Mouse (Mus musculus) cerebellum, adult 2 months (tissue): Measurements from ENCODE around the gene Ube2e2. TPM values are rescaled to one million over a fixed set of nuclear protein-coding genes. Genes with fewer than 3 reads are reported as not detected.

Experiments
- DNase-seq, 2 experiments: peaks; one replicate each; pipeline ENCODE4 v3.0.0; 2021
- H3K27ac ChIP-seq: fragments of 200-500 bp; 2 replicates; pipeline ENCODE4 v1.5.1; 2012; ENCODE audit warnings: low read length, control low read depth, inconsistent platforms; ENCODE audit not compliant: insufficient read depth
- H3K27me3 ChIP-seq: fragments of 200-500 bp; 2 replicates; pipeline ENCODE4 v1.6.1; 2012; ENCODE audit warnings: inconsistent platforms, mild to moderate bottlenecking, low read length, moderate library complexity; ENCODE audit not compliant: control insufficient read depth, insufficient read depth
- H3K4me1 ChIP-seq: fragments of 200-500 bp; 2 replicates; pipeline ENCODE4 v1.6.1; 2011; ENCODE audit warnings: low read length; ENCODE audit not compliant: control insufficient read depth, insufficient read depth
- H3K4me3 ChIP-seq: fragments of 200-500 bp; replicated peaks from 2 replicates; pipeline ENCODE3; 2011; ENCODE audit warnings: mild to moderate bottlenecking, low read depth, low read length, control low read depth; ENCODE audit not compliant: insufficient read depth
- CTCF ChIP-seq: fragments of 200-500 bp; IDR thresholded peaks from 2 replicates; pipeline ENCODE4 v1.5.1; 2011; ENCODE audit warnings: low read depth, mild to moderate bottlenecking, control low read depth, low read length, moderate library complexity, borderline replicate concordance; ENCODE audit not compliant: insufficient read depth
- POLR2A ChIP-seq: fragments of 200-500 bp; IDR thresholded peaks from 2 replicates; pipeline ENCODE4 v1.6.1; 2011; ENCODE audit warnings: low read length, control low read depth, borderline replicate concordance; ENCODE audit not compliant: insufficient read depth
- WGBS: fragments of 180-500 bp; shearing (Covaris S2); methylation state at CpG from one replicate; pipeline ENCODE4 v1.1.7; 2018; 5-methylcytosine and 5-hydroxymethylcytosine counted together
- polyA plus RNA-seq: library from polyadenylated mRNA; depleted of rRNA; stranded (reverse); fragments of >200 nt; gene quantifications from 2 replicates; pipeline ENCODE4 v1.2.3, GENCODE M21; 2012

The Ube2e2 gene
- polyA plus RNA-seq, 1 experiment: 141 TPM

DNA sequence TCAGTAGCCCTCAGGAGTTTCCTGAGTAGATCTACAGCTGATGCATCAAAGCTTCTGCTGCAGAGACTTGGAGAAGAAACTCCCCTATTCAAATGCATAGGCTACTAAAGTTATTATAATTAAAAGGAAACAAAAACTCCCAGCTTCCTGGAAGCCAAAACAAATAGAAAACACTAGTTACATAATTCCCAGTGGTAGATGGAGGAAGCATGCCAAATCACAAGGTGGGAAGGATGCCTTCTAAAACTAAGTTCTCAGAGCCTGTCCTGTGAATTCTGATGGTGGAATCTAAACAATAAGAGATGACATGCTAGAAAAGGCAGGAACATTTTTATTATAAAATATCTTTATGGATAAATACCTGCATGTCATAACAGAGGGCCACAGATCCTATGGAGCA is 67.3 kb downstream of the Ube2e2 start:
- Histone ChIP-seq H3K4me1 (peaks cover 2% of the 10 kb centered on the region; the same call in 1 of the 2 replicates), H3K27ac (no peak overlapping the region), H3K4me3 (no peak overlapping the region), H3K27me3 (no peaks in the 10 kb centered on the region)
- DNase-seq: peak in 1 of 2 experiments; percentile 28
- TF ChIP-seq CTCF (no peak), POLR2A (no peak)

- Histone ChIP-seq H3K4me1 (no peaks in the 10 kb centered on the region), H3K27ac (no peak overlapping the region), H3K27me3 (no peaks in the 10 kb centered on the region), H3K4me3 (no peak overlapping the region)
- 70% methylated on average over 6 of the region's 6 CpGs for WGBS
- TF ChIP-seq CTCF: no peak
- TF ChIP-seq POLR2A: no peak
- no peak for DNase-seq
These were observed 73.4 kb downstream of the Ube2e2 start for GRCm38 (mm10) chr14:18820713-18821112.

- no peaks in the 10 kb centered on the region for H3K4me1 ChIP-seq
- TF ChIP-seq CTCF: no peak
- no peak for TF ChIP-seq POLR2A
- H3K27me3 ChIP-seq: no peaks in the 10 kb centered on the region
- H3K27ac ChIP-seq: no peak overlapping the region
- no peak overlapping the region for H3K4me3 ChIP-seq
- no peak for DNase-seq
These were observed 97.2 kb downstream of the Ube2e2 start for GRCm38 (mm10) chr14:18796857-18797256.

DNA sequence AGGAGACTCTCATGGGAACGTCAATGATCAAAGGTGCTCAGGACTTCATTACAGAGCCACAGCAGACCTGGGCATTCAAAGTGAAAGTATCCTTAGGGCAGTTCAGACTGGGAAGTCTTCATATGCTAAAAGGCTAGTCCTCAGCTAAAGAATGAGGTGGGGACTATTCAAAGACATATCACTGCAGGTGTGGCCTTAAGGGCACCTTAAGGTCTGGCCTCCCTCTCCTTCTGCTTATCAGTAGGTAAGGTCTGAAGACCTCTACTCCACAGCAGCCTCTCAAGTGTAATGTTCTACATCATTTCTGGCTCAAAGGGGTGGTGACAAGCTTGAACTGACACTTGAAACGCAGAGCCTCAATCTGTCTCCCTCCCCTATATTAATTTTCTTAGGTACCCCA is 98.3 kb downstream of the Ube2e2 start:
- Histone ChIP-seq H3K4me1 (no peaks in the 10 kb centered on the region), H3K27ac (no peak overlapping the region), H3K4me3 (no peak overlapping the region), H3K27me3 (no peaks in the 10 kb centered on the region)
- DNase-seq: no peak
- WGBS: 81% methylated on average over 2 of the region's 2 CpGs
- no peak for TF ChIP-seq CTCF
- TF ChIP-seq POLR2A: no peak

- TF ChIP-seq CTCF: no peak
- TF ChIP-seq POLR2A: no peak
- no peak overlapping the region for H3K27ac ChIP-seq
These were observed 114.9 kb downstream of the Ube2e2 start for GRCm38 (mm10) chr14:18778993-18779675.

GRCm38 (mm10) chr14:18778241-18778640 is 115.8 kb downstream of the Ube2e2 start:
- WGBS: 92% methylated on average over 5 of the region's 5 CpGs
- peaks cover 2% of the 10 kb centered on the region; the same call in 1 of the 2 replicates for H3K4me1 ChIP-seq
- H3K27ac ChIP-seq: no peak overlapping the region
- no peaks in the 10 kb centered on the region for H3K27me3 ChIP-seq
- DNase-seq: no peak
- TF ChIP-seq CTCF: no peak
- TF ChIP-seq POLR2A: no peak
- no peak overlapping the region for H3K4me3 ChIP-seq

More at GRCm38 (mm10) chr14:18778993-18779675, 114.9 kb downstream of the Ube2e2 start:
- DNase-seq: no peak
- no peaks in the 10 kb centered on the region; the same call in 1 of the 2 replicates for H3K4me1 ChIP-seq
- WGBS: 87% methylated on average over 3 of the region's 3 CpGs
- no peaks in the 10 kb centered on the region for H3K27me3 ChIP-seq
- no peak overlapping the region for H3K4me3 ChIP-seq

GRCm38 (mm10) chr14:18776132-18776531 is 117.9 kb downstream of the Ube2e2 start:
- Histone ChIP-seq H3K4me1 (peaks cover 2% of the 10 kb centered on the region; the same call in 1 of the 2 replicates), H3K4me3 (no peak overlapping the region), H3K27me3 (no peaks in the 10 kb centered on the region), H3K27ac (no peak overlapping the region)
- DNase-seq: no peak
- WGBS: 95% methylated on average over 2 of the region's 2 CpGs
- TF ChIP-seq POLR2A: no peak
- no peak for TF ChIP-seq CTCF

DNA sequence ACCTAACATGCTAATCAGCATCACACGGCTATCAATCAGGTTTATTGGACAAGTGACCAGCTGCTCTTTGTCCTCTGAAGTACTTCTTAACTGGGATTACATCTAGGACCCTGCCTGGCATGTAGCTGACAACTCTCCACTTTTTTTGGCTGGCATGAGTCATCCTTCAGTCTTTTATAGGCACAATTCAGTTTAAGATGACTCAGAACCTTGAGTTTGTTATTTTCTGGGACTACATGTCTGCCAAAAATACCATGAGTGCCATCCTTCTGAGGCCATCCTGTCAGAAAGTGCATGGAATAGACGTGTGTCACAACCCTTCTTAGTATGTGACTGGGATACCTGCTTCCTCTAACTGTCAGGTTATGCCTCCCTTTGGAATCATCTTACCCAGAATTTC is 120.3 kb downstream of the Ube2e2 start:
- Histone ChIP-seq H3K27me3 (no peaks in the 10 kb centered on the region), H3K4me3 (no peak overlapping the region), H3K4me1 (peaks cover 2% of the 10 kb centered on the region; the same call in 1 of the 2 replicates), H3K27ac (no peak overlapping the region)
- WGBS: 39% methylated on average over 2 of the region's 2 CpGs
- no peak for TF ChIP-seq POLR2A
- no peak for TF ChIP-seq CTCF
- DNase-seq: peak in 1 of 2 experiments; percentile 42
